Mouse (Mus musculus) A20 (cell line): ENCODE measurements around the gene Bcorl1.

ENCODE experiments used
- DNase-seq: peaks from one replicate; pipeline ENCODE4 v3.0.0-alpha.2; 2011; ENCODE audit warnings: low read depth, low spot score

Bcorl1 gene

GRCm38 (mm10) chrX:48441548-48441947, 100.4 kb downstream of the Bcorl1 start:
- DNase-seq: peak; percentile 62

GRCm38 (mm10) chrX:48441954-48442353, 100.8 kb downstream of the Bcorl1 start:
- no peak for DNase-seq

- no peak for DNase-seq
Observed at GRCm38 (mm10) chrX:48444677-48445076, 103.5 kb downstream of the Bcorl1 start.

GRCm38 (mm10) chrX:48449646-48450045, 108.5 kb downstream of the Bcorl1 start:
- no peak for DNase-seq

DNA sequence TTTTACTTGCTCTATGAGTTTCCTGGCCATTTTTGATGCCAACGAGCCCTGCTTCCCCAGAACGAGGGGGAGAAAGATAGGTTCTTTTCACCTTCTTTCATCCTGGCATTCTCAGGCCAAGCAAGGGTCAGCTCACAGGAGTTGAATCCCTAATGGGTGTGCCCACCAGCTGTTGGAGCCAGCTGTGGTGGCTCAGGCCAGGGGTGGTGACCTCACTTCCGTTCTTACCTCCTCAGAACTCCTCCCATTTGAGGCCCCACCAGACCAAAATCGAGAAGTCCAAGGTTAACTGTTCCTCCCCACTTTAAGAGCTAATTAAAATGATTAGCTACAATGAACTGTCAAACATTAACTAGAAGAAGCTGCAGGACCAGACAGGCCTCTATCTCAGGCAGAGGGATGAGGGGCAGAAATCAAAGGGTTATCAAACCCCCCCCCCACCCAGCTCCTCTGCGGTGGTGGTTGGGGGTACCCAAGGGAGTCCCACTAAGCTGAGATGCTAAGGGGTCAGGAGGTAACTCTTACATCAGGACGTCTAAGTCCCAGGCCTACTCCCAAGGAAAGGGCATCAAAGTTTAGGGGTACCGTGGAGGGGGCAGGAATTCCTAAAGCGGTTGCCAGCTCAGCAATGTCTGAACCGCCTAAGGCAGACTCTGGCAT, 111.2 kb downstream of the Bcorl1 start:
- peak; percentile 69 for DNase-seq

- peak; percentile 61 for DNase-seq
Observed at GRCm38 (mm10) chrX:48452931-48453673, 111.9 kb downstream of the Bcorl1 start.

GRCm38 (mm10) chrX:48453736-48454494, 112.8 kb downstream of the Bcorl1 start:
- peak; percentile 84 for DNase-seq

GRCm38 (mm10) chrX:48454495-48454878, 113.3 kb downstream of the Bcorl1 start:
- DNase-seq: no peak

- DNase-seq: peak; percentile 35
Observed at GRCm38 (mm10) chrX:48455018-48455417, 113.9 kb downstream of the Bcorl1 start.

DNA sequence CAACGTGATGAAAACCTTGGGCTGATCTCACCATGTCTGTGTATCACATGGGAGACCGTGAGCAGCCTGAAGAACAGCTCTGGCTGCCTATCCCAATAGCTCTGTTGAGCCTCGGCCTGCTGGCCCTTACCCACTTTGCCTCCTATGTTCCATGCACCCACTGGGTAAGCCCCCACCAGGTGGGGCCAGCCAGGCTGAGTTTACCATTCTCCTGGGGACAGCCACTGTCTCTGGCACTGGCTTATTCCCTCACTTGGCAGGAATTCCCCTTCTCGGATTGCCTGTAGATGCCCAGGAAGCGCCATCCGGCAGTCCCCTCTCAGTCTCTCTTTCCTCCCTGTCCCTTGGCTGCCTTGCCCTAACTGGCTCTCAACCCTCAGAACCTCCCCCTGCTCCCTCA, 115.8 kb downstream of the Bcorl1 start:
- no peak for DNase-seq
